Mouse (Mus musculus) G1E (cell line): ENCODE results near the gene Gramd1b. TPM values are rescaled to one million over a fixed set of nuclear protein-coding genes. Genes with fewer than 3 reads are reported as not detected.

Experiments used
- ATAC-seq: 2 replicates; pipeline ENCODE4 v1.8.0; 2016; ENCODE audit warnings: mild to moderate bottlenecking; ENCODE audit not compliant: insufficient number of reproducible peaks, poor library complexity, low FRiP score, severe bottlenecking; ENCODE audit errors: extremely low read depth
- DNase-seq: peaks from one replicate; pipeline ENCODE4 v3.0.0; 2012; ENCODE audit warnings: low spot score
- H3K27me3 ChIP-seq: 2 replicates; pipeline ENCODE4 v1.6.1; 2012; ENCODE audit warnings: mild to moderate bottlenecking, low read length, inconsistent platforms; ENCODE audit not compliant: insufficient read depth
- H3K36me3 ChIP-seq: replicated peaks from 2 replicates; pipeline ENCODE3; 2012; ENCODE audit warnings: mild to moderate bottlenecking, inconsistent platforms
- H3K4me1 ChIP-seq: 2 replicates; pipeline ENCODE4 v1.6.1; 2012; ENCODE audit warnings: low read depth, low read length, inconsistent platforms, mixed read lengths; ENCODE audit not compliant: insufficient read depth
- H3K4me3 ChIP-seq: 2 replicates; pipeline ENCODE4 v1.5.1; 2012; ENCODE audit warnings: low read depth, mild to moderate bottlenecking, inconsistent platforms, low read length, moderate library complexity, mixed read lengths
- H3K9me3 ChIP-seq: replicated peaks from 2 replicates; pipeline ENCODE4 v1.6.1; 2012; ENCODE audit warnings: inconsistent platforms
- CTCF ChIP-seq: IDR thresholded peaks from 2 replicates; pipeline ENCODE4 v1.5.1; 2012; ENCODE audit warnings: low read depth, low read length, inconsistent platforms, mixed read lengths
- GATA1 ChIP-seq: IDR thresholded peaks from 2 replicates; pipeline ENCODE4 v1.6.1; 2012; ENCODE audit warnings: borderline replicate concordance, low read length, inconsistent platforms, mixed read lengths
- GATA2 ChIP-seq: IDR thresholded peaks from 2 replicates; pipeline ENCODE4 v1.6.1; 2012; ENCODE audit warnings: low read depth, low read length, inconsistent platforms, borderline replicate concordance
- POLR2AphosphoS5 ChIP-seq: IDR thresholded peaks from 2 replicates; pipeline ENCODE4 v1.6.1; 2012; ENCODE audit warnings: low read depth, low read length, inconsistent platforms; ENCODE audit not compliant: insufficient replicate concordance
- TAL1 ChIP-seq: conservative IDR thresholded peaks from 2 replicates; pipeline ENCODE4 v1.6.1; 2012; ENCODE audit warnings: low read depth, low read length, inconsistent platforms, mixed read lengths
- polyA plus RNA-seq: library from polyadenylated mRNA; stranded (reverse); fragments of >175 nt; gene quantifications from 2 replicates; pipeline ENCODE4 v1.2.3, GENCODE M21; 2012
- total RNA-seq, 2 experiments: library from RNA; stranded (forward) in 1 of 2; stranded (reverse) in 1 of 2; fragments of 200-1000 nt in 1 of 2; fragments of >200 nt in 1 of 2; fragmentation: Nextera tagmentation in 1 of 2; gene quantifications; 2 replicates each; pipeline ENCODE4 v1.2.3; 2014 to 2017

The Gramd1b gene
- total and polyA plus RNA-seq, 3 experiments, result 1.3 to 2.1 TPM; not detected in 1

GRCm38 (mm10) chr9:40563750-40564149, 32.6 kb upstream of the Gramd1b start:
- DNase-seq (no peak), ATAC-seq (no peak)
- Histone ChIP-seq H3K4me3 (no peak overlapping the region), H3K27me3 (no peaks in the 10 kb centered on the region), H3K4me1 (no peaks in the 10 kb centered on the region), H3K9me3 (no peaks in the 10 kb centered on the region), H3K36me3 (no peaks in the 10 kb centered on the region)
- TF ChIP-seq CTCF (no peak), GATA1 (no peak), POLR2AphosphoS5 (no peak), TAL1 (no peak), GATA2 (no peak)

- DNase-seq (no peak), ATAC-seq (no peak)
- H3K4me3 ChIP-seq, result no peak overlapping the region
- no peak for TF ChIP-seq GATA1
- no peak for TF ChIP-seq POLR2AphosphoS5
- no peak for TF ChIP-seq TAL1
- no peak for TF ChIP-seq GATA2
- no peak for TF ChIP-seq CTCF
- H3K36me3 ChIP-seq, result no peaks in the 10 kb centered on the region
- H3K9me3 ChIP-seq, result no peaks in the 10 kb centered on the region
- H3K4me1 ChIP-seq, result no peaks in the 10 kb centered on the region
- no peaks in the 10 kb centered on the region for H3K27me3 ChIP-seq
Measured at GRCm38 (mm10) chr9:40559646-40560045, 28.5 kb upstream of the Gramd1b start.

- Histone ChIP-seq H3K27me3 (no peaks in the 10 kb centered on the region), H3K4me3 (no peak overlapping the region), H3K36me3 (no peaks in the 10 kb centered on the region), H3K4me1 (no peaks in the 10 kb centered on the region), H3K9me3 (no peaks in the 10 kb centered on the region)
- DNase-seq, result no peak
- no peak for ATAC-seq
- TF ChIP-seq TAL1, result no peak
- TF ChIP-seq CTCF, result no peak
- no peak for TF ChIP-seq GATA2
- no peak for TF ChIP-seq POLR2AphosphoS5
- TF ChIP-seq GATA1, result no peak
Measured at GRCm38 (mm10) chr9:40557796-40558195, 26.6 kb upstream of the Gramd1b start.

- ATAC-seq, result no peak
- no peaks in the 10 kb centered on the region for H3K36me3 ChIP-seq
- H3K4me3 ChIP-seq, result no peak overlapping the region
- no peaks in the 10 kb centered on the region for H3K4me1 ChIP-seq
- H3K27me3 ChIP-seq, result no peaks in the 10 kb centered on the region
- H3K9me3 ChIP-seq, result no peaks in the 10 kb centered on the region
- no peak for DNase-seq
- TF ChIP-seq CTCF (no peak), GATA2 (no peak), TAL1 (no peak), GATA1 (no peak), POLR2AphosphoS5 (no peak)
Measured at GRCm38 (mm10) chr9:40556396-40556795, 25.2 kb upstream of the Gramd1b start.

- Histone ChIP-seq H3K4me3 (no peak overlapping the region), H3K9me3 (no peaks in the 10 kb centered on the region), H3K27me3 (no peaks in the 10 kb centered on the region), H3K36me3 (no peaks in the 10 kb centered on the region), H3K4me1 (no peaks in the 10 kb centered on the region)
- TF ChIP-seq POLR2AphosphoS5, result no peak
- TF ChIP-seq GATA1, result no peak
- no peak for TF ChIP-seq CTCF
- TF ChIP-seq TAL1, result no peak
- DNase-seq, result no peak
- no peak for ATAC-seq
Measured at GRCm38 (mm10) chr9:40555243-40555642, 24.1 kb upstream of the Gramd1b start.

GRCm38 (mm10) chr9:40547876-40548275, 16.7 kb upstream of the Gramd1b start:
- TF ChIP-seq GATA2, result no peak
- TF ChIP-seq GATA1, result no peak
- TF ChIP-seq POLR2AphosphoS5, result no peak
- TF ChIP-seq CTCF, result no peak
- no peak for TF ChIP-seq TAL1
- Histone ChIP-seq H3K4me1 (no peaks in the 10 kb centered on the region), H3K4me3 (no peak overlapping the region), H3K36me3 (no peaks in the 10 kb centered on the region), H3K27me3 (no peaks in the 10 kb centered on the region), H3K9me3 (no peaks in the 10 kb centered on the region)
- DNase-seq, result no peak
- ATAC-seq, result no peak

- Histone ChIP-seq H3K36me3 (no peaks in the 10 kb centered on the region), H3K4me1 (no peaks in the 10 kb centered on the region), H3K27me3 (no peaks in the 10 kb centered on the region), H3K9me3 (no peaks in the 10 kb centered on the region), H3K4me3 (no peak overlapping the region)
- ATAC-seq (no peak), DNase-seq (no peak)
- TF ChIP-seq POLR2AphosphoS5 (no peak), TAL1 (no peak), GATA1 (no peak), CTCF (no peak)
Measured at GRCm38 (mm10) chr9:40545193-40545592, 14.0 kb upstream of the Gramd1b start.
